ENCODE assay signal across 9 mouse cellular contexts in genomic region chr13:99018526-99019201, GRCm38 (mm10). TPM values are rescaled to one million over a fixed set of nuclear protein-coding genes. Genes with fewer than 3 reads are reported as not detected.
A peak's percentile ranks its signal among the peaks of the same experiment; 100 is the strongest.
DNase-seq lines count a peak whose midpoint lies in the region; ATAC-seq and TF ChIP-seq lines count a peak whose summit lies in the region.
"Had no signal": no experiment of that assay in that cellular context is flagged by ENCODE, and none has a peak within 500 bp of the region (broad histone marks: within the 10 kb centered on the region; RNA-seq: fewer than 3 reads in every experiment).

No protein-coding gene starts in this region.

- ATAC-seq in heart, embryonic 12.5 days (ENCODE audit: insufficient number of reproducible peaks, low FRiP score) = peak; percentile 91
- peak; percentile 94 for ATAC-seq in kidney, embryonic 15.5 days (replicated peaks; ENCODE audit: low FRiP score)
- peak; percentile 94 for ATAC-seq in neural tube, embryonic 12.5 days (ENCODE audit: low FRiP score, low read depth)
- ATAC-seq in frontal cortex, adult (ENCODE audit: low TSS enrichment) = no peak

- no peak for TF ChIP-seq POLR2A in MEL (IDR thresholded peaks at IDR 0.05; ENCODE audit: control insufficient read depth in 1 of 2, insufficient read depth in 1 of 2, low read depth in 1 of 2, low read length in 2 of 2, poor library complexity in 1 of 2)

- TF ChIP-seq EP300 in MEL (IDR thresholded peaks at IDR 0.05; ENCODE audit: low read depth in 1 of 2, low read length in 2 of 2) = no peak

- DNase-seq in MEL (ENCODE audit: low read depth, low spot score) = peak; percentile 6
- DNase-seq in adrenal gland, postnatal 36 days = peak; percentile 81 to 84
- DNase-seq in layer of hippocampus, adult 8-10 months (ENCODE audit: low spot score in 2 of 2) = no peak
- DNase-seq in MN1 (ENCODE audit: low spot score) = no peak

- H3K9ac ChIP-seq in MEL (ENCODE audit: control insufficient read depth, low read depth, low read length, poor library complexity, severe bottlenecking) = no peak overlapping the region
- no peak overlapping the region for H3K9ac ChIP-seq in heart, embryonic 12.5 days
- H3K9ac ChIP-seq in kidney, embryonic 15.5 days = no peak overlapping the region
- no peak overlapping the region for H3K9ac ChIP-seq in neural tube, embryonic 12.5 days

- H3K4me1 ChIP-seq in MEL (ENCODE audit: control insufficient read depth in 1 of 2, insufficient read depth in 2 of 2, low read length in 2 of 2) = peaks cover 2 to 9% of the 10 kb centered on the region in 2 experiments; a peak in 3 of 4 replicates
- peaks cover 11% of the 10 kb centered on the region; the same call in 1 of the 2 replicates for H3K4me1 ChIP-seq in heart, embryonic 12.5 days (replicated peaks)
- peaks cover 9% of the 10 kb centered on the region for H3K4me1 ChIP-seq in kidney, embryonic 15.5 days
- H3K4me1 ChIP-seq in neural tube, embryonic 12.5 days = peaks cover 15% of the 10 kb centered on the region

- H3K27me3 ChIP-seq in MEL (ENCODE audit: control insufficient read depth in 1 of 2, insufficient read depth in 2 of 2, low read length in 2 of 2) = peaks cover 0 to 1% of the 10 kb centered on the region in 2 experiments; a peak in 1 of 4 replicates
- no peaks in the 10 kb centered on the region for H3K27me3 ChIP-seq in heart, embryonic 12.5 days (replicated peaks)
- H3K27me3 ChIP-seq in kidney, embryonic 15.5 days = no peaks in the 10 kb centered on the region
- no peaks in the 10 kb centered on the region for H3K27me3 ChIP-seq in neural tube, embryonic 12.5 days (replicated peaks)

- H3K36me3 ChIP-seq in MEL (ENCODE audit: control insufficient read depth in 1 of 2, insufficient read depth in 2 of 2, low read length in 2 of 2) = peaks cover 0 to 8% of the 10 kb centered on the region in 2 experiments; a peak in 2 of 4 replicates
- no peaks in the 10 kb centered on the region for H3K36me3 ChIP-seq in heart, embryonic 12.5 days
- no peaks in the 10 kb centered on the region for H3K36me3 ChIP-seq in kidney, embryonic 15.5 days
- no peaks in the 10 kb centered on the region for H3K36me3 ChIP-seq in neural tube, embryonic 12.5 days

- H3K27ac ChIP-seq in MEL (ENCODE audit: control insufficient read depth, low read depth, low read length) = no peak overlapping the region
- H3K27ac ChIP-seq in heart, embryonic 12.5 days (ENCODE audit: poor library complexity, severe bottlenecking) = 0 out of 2 replicates have a peak overlapping the region, but pooled peaks have one; percentile 2
- no peak overlapping the region for H3K27ac ChIP-seq in kidney, embryonic 15.5 days
- no peak overlapping the region for H3K27ac ChIP-seq in neural tube, embryonic 12.5 days

- no peak overlapping the region for H3K4me2 ChIP-seq in heart, embryonic 12.5 days
- peak overlapping the region; percentile 48 for H3K4me2 ChIP-seq in kidney, embryonic 15.5 days
- H3K4me2 ChIP-seq in neural tube, embryonic 12.5 days (replicated peaks) = peak overlapping the region; percentile 39

- no peaks in the 10 kb centered on the region for H3K79me2 ChIP-seq in MEL (ENCODE audit: control insufficient read depth, insufficient read depth, low read length, poor library complexity)

- no peaks in the 10 kb centered on the region; the same call in 1 of the 2 replicates for H3K9me3 ChIP-seq in MEL (replicated peaks; ENCODE audit: insufficient read depth, low read length)
- no peaks in the 10 kb centered on the region for H3K9me3 ChIP-seq in heart, embryonic 12.5 days (replicated peaks)
- H3K9me3 ChIP-seq in kidney, embryonic 15.5 days (replicated peaks) = no peaks in the 10 kb centered on the region
- no peaks in the 10 kb centered on the region for H3K9me3 ChIP-seq in neural tube, embryonic 12.5 days

- no peak for TF ChIP-seq RAD21 in MEL (IDR thresholded peaks at IDR 0.05; ENCODE audit: low read depth, low read length)

- no peak overlapping the region for H3K4me3 ChIP-seq in MEL (ENCODE audit: control insufficient read depth in 1 of 2, insufficient read depth in 1 of 2, low read depth in 2 of 2, low read length in 2 of 2)
- no peak overlapping the region for H3K4me3 ChIP-seq in heart, embryonic 12.5 days
- H3K4me3 ChIP-seq in kidney, embryonic 15.5 days (replicated peaks) = 0 out of 2 replicates have a peak overlapping the region, but pooled peaks have one; percentile 8
- no peak overlapping the region for H3K4me3 ChIP-seq in neural tube, embryonic 12.5 days

- TF ChIP-seq CTCF in MEL (IDR thresholded peaks at IDR 0.05 in 2 of 3, conservative IDR thresholded peaks at IDR 0.05 in 1 of 3; ENCODE audit: control insufficient read depth in 1 of 3, insufficient read depth in 1 of 3, low read depth in 2 of 3, low read length in 3 of 3, poor library complexity in 1 of 3, severe bottlenecking in 1 of 3) = no peak

- 69% methylated on average over 15 of the region's 15 CpGs for WGBS in heart, embryonic 12.5 days
- 23% methylated on average over 15 of the region's 15 CpGs for WGBS in kidney, embryonic 15.5 days
- WGBS in neural tube, embryonic 12.5 days = 13% methylated on average over 15 of the region's 15 CpGs

TF ChIP-seq in MEL, 35 proteins besides CTCF, POLR2A, EP300 and RAD21:
- TF ChIP-seq USF1 (IDR thresholded peaks at IDR 0.05; ENCODE audit: low read depth, low read length) (peak; percentile 93), MAX (IDR thresholded peaks at IDR 0.05; ENCODE audit: low read length) (peak; percentile 44; the same call in 1 of the 2 replicates), BHLHE40 (IDR thresholded peaks at IDR 0.05; ENCODE audit: borderline replicate concordance, low read depth, low read length) (peak; percentile 79), ZNF384 (IDR thresholded peaks at IDR 0.05; ENCODE audit: low read depth, low read length) (no peak), USF2 (IDR thresholded peaks at IDR 0.05; ENCODE audit: borderline replicate concordance in 1 of 2, insufficient read depth in 1 of 2, low read depth in 1 of 2, low read length in 2 of 2) (peak in 1 of 2 experiments; percentile 64; a peak in 2 of 4 replicates), TBP (IDR thresholded peaks at IDR 0.05; ENCODE audit: low read depth, low read length) (no peak), CHD1 (IDR thresholded peaks at IDR 0.05; ENCODE audit: low read depth, low read length) (no peak)

RNA-seq across cellular contexts. Expression of gene 1700024P04Rik, which starts 34.3 kb away (rescaled TPM):
- total RNA-seq in MEL (2012; rRNA removed) = not detected in 2 replicates
- polyA plus RNA-seq in MEL (2012; ENCODE audit: insufficient read depth in 1 of 2, insufficient read length in 2 of 2, low read depth in 1 of 2, low replicate concordance in 2 of 2, missing spikeins in 1 of 2) = not detected
- total RNA-seq in adrenal gland, postnatal 36 days (2021) = not detected
- polyA plus RNA-seq in heart, embryonic 12.5 days (2016; fragmentation: Nextera tagmentation; extraction: Ambion mirVana) = not detected in 2 replicates
- polyA plus RNA-seq in kidney, embryonic 15.5 days (2015; fragmentation: Nextera tagmentation; extraction: Ambion mirVana) = not detected in 2 replicates
- polyA plus RNA-seq in neural tube, embryonic 12.5 days (2016; fragmentation: Nextera tagmentation; extraction: Ambion mirVana) = not detected in 2 replicates
- total RNA-seq in layer of hippocampus, adult 8-10 months (2022) = not detected
- polyA plus RNA-seq: limb, embryonic 14.5 days had no signal

Comparison
In these comparisons a context has a peak if more than half of its experiments do, and no peak if none do; other contexts are left out.
1. DNase-seq: peak in MEL (single experiment) and adrenal gland, postnatal 36 days (2 of 2); none in layer of hippocampus, adult 8-10 months (0 of 2) and MN1 (single experiment).